Mouse (Mus musculus): ENCODE data around the gene Bicra. TPM values are rescaled to one million over a fixed set of nuclear protein-coding genes. Genes with fewer than 3 reads are reported as not detected.

Bicra gene
- polyA plus RNA-seq, 1 experiment from 2014 or later = 10.3 TPM

GRCm38 (mm10) chr7:15938621-15939020 lies 109.1 kb downstream of the Bicra start:
- H3K36me3 ChIP-seq = peaks cover 77% of the 10 kb centered on the region
- H3K4me1 ChIP-seq = peaks cover 9% of the 10 kb centered on the region; the same call in 1 of the 2 replicates
- H3K4me3 ChIP-seq (replicated peaks) = no peak overlapping the region
- H3K4me2 ChIP-seq (replicated peaks) = no peak overlapping the region
- H3K9ac ChIP-seq = no peak overlapping the region
- ATAC-seq (ENCODE audit: insufficient number of reproducible peaks, low FRiP score, low TSS enrichment, low read depth) = no peak
- no peaks in the 10 kb centered on the region for H3K9me3 ChIP-seq (replicated peaks)
- H3K27me3 ChIP-seq = no peaks in the 10 kb centered on the region
- no peak overlapping the region for H3K27ac ChIP-seq (replicated peaks)
- 97% methylated on average over 3 of the region's 3 CpGs for WGBS

GRCm38 (mm10) chr7:15937491-15937890 lies 110.2 kb downstream of the Bicra start:
- ATAC-seq (ENCODE audit: insufficient number of reproducible peaks, low FRiP score, low TSS enrichment, low read depth) = no peak
- peaks cover 66% of the 10 kb centered on the region for H3K36me3 ChIP-seq
- H3K4me3 ChIP-seq (replicated peaks) = no peak overlapping the region
- H3K4me1 ChIP-seq = no peaks in the 10 kb centered on the region
- H3K9ac ChIP-seq = no peak overlapping the region
- no peak overlapping the region for H3K27ac ChIP-seq (replicated peaks)
- WGBS = 87% methylated on average over 5 of the region's 5 CpGs
- no peaks in the 10 kb centered on the region for H3K27me3 ChIP-seq
- H3K4me2 ChIP-seq (replicated peaks) = no peak overlapping the region
- no peaks in the 10 kb centered on the region for H3K9me3 ChIP-seq (replicated peaks)

- no peaks in the 10 kb centered on the region for H3K9me3 ChIP-seq (replicated peaks)
- 0 out of 2 replicates have a peak, but pooled peaks have one; percentile 37 for ATAC-seq (ENCODE audit: insufficient number of reproducible peaks, low FRiP score, low TSS enrichment, low read depth)
- 40% methylated on average over 16 of the region's 16 CpGs for WGBS
These were observed 114.0 kb downstream of the Bicra start for GRCm38 (mm10) chr7:15933437-15934359.

GRCm38 (mm10) chr7:15931635-15932034 lies 116.1 kb downstream of the Bicra start:
- no peaks in the 10 kb centered on the region for H3K4me1 ChIP-seq
- H3K9ac ChIP-seq = no peak overlapping the region
- H3K36me3 ChIP-seq = peaks cover 8% of the 10 kb centered on the region
- no peak overlapping the region for H3K4me2 ChIP-seq (replicated peaks)
- ATAC-seq (ENCODE audit: insufficient number of reproducible peaks, low FRiP score, low TSS enrichment, low read depth) = no peak
- H3K27ac ChIP-seq (replicated peaks) = no peak overlapping the region
- H3K27me3 ChIP-seq = no peaks in the 10 kb centered on the region
- H3K9me3 ChIP-seq (replicated peaks) = no peaks in the 10 kb centered on the region
- WGBS = 87% methylated on average over 3 of the region's 3 CpGs
- no peak overlapping the region for H3K4me3 ChIP-seq (replicated peaks)

More at GRCm38 (mm10) chr7:15933437-15934359, 114.0 kb downstream of the Bicra start:
- Histone ChIP-seq H3K27ac (replicated peaks) (peak overlapping the region; percentile 12; the same call in 1 of the 2 replicates), H3K4me2 (replicated peaks) (no peak overlapping the region), H3K27me3 (no peaks in the 10 kb centered on the region), H3K9ac (no peak overlapping the region), H3K36me3 (peaks cover 28% of the 10 kb centered on the region), H3K4me3 (replicated peaks) (no peak overlapping the region), H3K4me1 (no peaks in the 10 kb centered on the region)

GRCm38 (mm10) chr7:15930543-15930942 lies 117.2 kb downstream of the Bicra start:
- no peak overlapping the region for H3K4me3 ChIP-seq (replicated peaks)
- ATAC-seq (ENCODE audit: insufficient number of reproducible peaks, low FRiP score, low TSS enrichment, low read depth) = no peak
- 59% methylated on average over 2 of the region's 2 CpGs for WGBS

GRCm38 (mm10) chr7:15929910-15930309 lies 117.8 kb downstream of the Bicra start:
- no peak overlapping the region for H3K9ac ChIP-seq
- H3K27me3 ChIP-seq = no peaks in the 10 kb centered on the region
- no peaks in the 10 kb centered on the region for H3K9me3 ChIP-seq (replicated peaks)
- WGBS = 35% methylated on average over 4 of the region's 4 CpGs
- no peaks in the 10 kb centered on the region for H3K4me1 ChIP-seq
- H3K4me3 ChIP-seq (replicated peaks) = no peak overlapping the region
- ATAC-seq (ENCODE audit: insufficient number of reproducible peaks, low FRiP score, low TSS enrichment, low read depth) = no peak; the same call in 1 of the 2 replicates
- no peak overlapping the region for H3K27ac ChIP-seq (replicated peaks)
- no peaks in the 10 kb centered on the region for H3K36me3 ChIP-seq
- no peak overlapping the region for H3K4me2 ChIP-seq (replicated peaks)

More at GRCm38 (mm10) chr7:15930543-15930942, 117.2 kb downstream of the Bicra start:
- Histone ChIP-seq H3K9me3 (replicated peaks) (no peaks in the 10 kb centered on the region), H3K4me1 (no peaks in the 10 kb centered on the region), H3K9ac (no peak overlapping the region), H3K27me3 (no peaks in the 10 kb centered on the region), H3K4me2 (replicated peaks) (no peak overlapping the region), H3K27ac (replicated peaks) (no peak overlapping the region), H3K36me3 (no peaks in the 10 kb centered on the region)

- peaks cover 20% of the 10 kb centered on the region for H3K4me1 ChIP-seq
- H3K27ac ChIP-seq (replicated peaks) = peak within 1 kb of the TSS; percentile 94
- peak within 1 kb of the TSS; percentile 80 for H3K4me3 ChIP-seq (replicated peaks)
- H3K4me2 ChIP-seq (replicated peaks) = peak within 1 kb of the TSS; percentile 81
- no peaks in the 10 kb centered on the region for H3K9me3 ChIP-seq (replicated peaks)
- peak within 1 kb of the TSS; percentile 86 for H3K9ac ChIP-seq
- H3K27me3 ChIP-seq = no peaks in the 10 kb centered on the region
- H3K36me3 ChIP-seq = peaks cover 26% of the 10 kb centered on the region
- peak; percentile 92 for ATAC-seq (ENCODE audit: insufficient number of reproducible peaks, low FRiP score, low TSS enrichment, low read depth)
- under 1% methylated on average over 33 of the region's 33 CpGs for WGBS
These were observed 125.4 kb downstream of the Bicra start, which contains the start of gene Selenow for GRCm38 (mm10) chr7:15922220-15922773. TSS of gene Selenow (minus strand) at chr7:15922402.

GRCm38 (mm10) chr7:15921796-15922195 lies 125.9 kb downstream of the Bicra start:
- H3K36me3 ChIP-seq = peaks cover 31% of the 10 kb centered on the region
- peak overlapping the region; percentile 94 for H3K27ac ChIP-seq (replicated peaks)
- no peaks in the 10 kb centered on the region for H3K9me3 ChIP-seq (replicated peaks)
- H3K4me3 ChIP-seq (replicated peaks) = peak overlapping the region; percentile 80
- peak overlapping the region; percentile 86 for H3K9ac ChIP-seq
- peaks cover 20% of the 10 kb centered on the region for H3K4me1 ChIP-seq
- peak overlapping the region; percentile 81 for H3K4me2 ChIP-seq (replicated peaks)
- peak; percentile 51 for ATAC-seq (ENCODE audit: insufficient number of reproducible peaks, low FRiP score, low TSS enrichment, low read depth)
- WGBS = under 1% methylated on average over 10 of the region's 10 CpGs
- H3K27me3 ChIP-seq = no peaks in the 10 kb centered on the region

Other genes starting within 250 kb of the Bicra start
- not detected in 2 replicates for gene Obox6, start 208.2 kb downstream of the Bicra start, polyA plus RNA-seq (2015; fragmentation: Nextera tagmentation; extraction: Ambion mirVana)
- gene Crx, start 168.0 kb downstream of the Bicra start, polyA plus RNA-seq (2015; fragmentation: Nextera tagmentation; extraction: Ambion mirVana) = 0.07 TPM in 1 of 2 replicates, not detected in the other
- not detected in 2 replicates for gene Crxos, start 165.3 kb downstream of the Bicra start, polyA plus RNA-seq (2015; fragmentation: Nextera tagmentation; extraction: Ambion mirVana)
- 931 and 958 TPM in 2 replicates for gene Selenow, start 125.5 kb downstream of the Bicra start, polyA plus RNA-seq (2015; fragmentation: Nextera tagmentation; extraction: Ambion mirVana)
- 202 and 212 TPM in 2 replicates for gene Nop53, start 101.8 kb downstream of the Bicra start, polyA plus RNA-seq (2015; fragmentation: Nextera tagmentation; extraction: Ambion mirVana)
- 72.5 and 73.3 TPM in 2 replicates for gene Ehd2, start 80.4 kb downstream of the Bicra start, polyA plus RNA-seq (2015; fragmentation: Nextera tagmentation; extraction: Ambion mirVana)
- 0.13 and 0.15 TPM in 2 replicates for gene Zfp541, start 13.9 kb upstream of the Bicra start, polyA plus RNA-seq (2015; fragmentation: Nextera tagmentation; extraction: Ambion mirVana)
- gene Napa, start 50.5 kb upstream of the Bicra start, polyA plus RNA-seq (2015; fragmentation: Nextera tagmentation; extraction: Ambion mirVana) = 244 and 245 TPM in 2 replicates
- 31.1 and 33.9 TPM in 2 replicates for gene Kptn, start 72.0 kb upstream of the Bicra start, polyA plus RNA-seq (2015; fragmentation: Nextera tagmentation; extraction: Ambion mirVana)
- 0.25 and 0.35 TPM in 2 replicates for gene Slc8a2, start 81.9 kb upstream of the Bicra start, polyA plus RNA-seq (2015; fragmentation: Nextera tagmentation; extraction: Ambion mirVana)
- 47.6 and 51.5 TPM in 2 replicates for gene Meis3, start 127.2 kb upstream of the Bicra start, polyA plus RNA-seq (2015; fragmentation: Nextera tagmentation; extraction: Ambion mirVana)
- 14.5 and 15.5 TPM in 2 replicates for gene Dhx34, start 174.1 kb upstream of the Bicra start, polyA plus RNA-seq (2015; fragmentation: Nextera tagmentation; extraction: Ambion mirVana)
- gene C5ar2, start 196.2 kb upstream of the Bicra start, polyA plus RNA-seq (2015; fragmentation: Nextera tagmentation; extraction: Ambion mirVana) = 0.04 and 0.35 TPM in 2 replicates
- gene C5ar1, start 211.6 kb upstream of the Bicra start, polyA plus RNA-seq (2015; fragmentation: Nextera tagmentation; extraction: Ambion mirVana) = 4.4 and 4.5 TPM in 2 replicates
- gene Inafm1, start 225.7 kb upstream of the Bicra start, polyA plus RNA-seq (2015; fragmentation: Nextera tagmentation; extraction: Ambion mirVana) = 29.6 and 32.8 TPM in 2 replicates
- 27.0 and 31.1 TPM in 2 replicates for gene Ccdc9, start 238.9 kb upstream of the Bicra start, polyA plus RNA-seq (2015; fragmentation: Nextera tagmentation; extraction: Ambion mirVana)